Mouse (Mus musculus) erythroblast, embryonic 14.5 days (primary cell): ENCODE results near the gene Ssna1.

ENCODE experiments used
- GATA1 ChIP-seq: IDR thresholded peaks from 2 replicates; pipeline ENCODE4 v1.6.1; 2012; ENCODE audit warnings: low read length, inconsistent platforms, mixed read lengths
- TAL1 ChIP-seq: IDR thresholded peaks from 3 replicates; pipeline ENCODE4 v1.6.1; 2012; ENCODE audit warnings: low read length, inconsistent platforms, mixed read lengths

GRCm38 (mm10) chr2:25297093-25297492, 24.9 kb upstream of the Ssna1 start:
- TF ChIP-seq GATA1 (no peak), TAL1 (no peak)
